Mouse (Mus musculus) left cerebral cortex, adult 8-10 months (tissue): ENCODE results near the gene Tgm6. TPM values are rescaled to one million over a fixed set of nuclear protein-coding genes. Genes with fewer than 3 reads are reported as not detected.

Source experiments
- DNase-seq, 2 experiments: peaks; one replicate each; pipeline ENCODE4 v3.0.0; 2022; ENCODE audit warnings: low spot score in 2 of 2
- total RNA-seq, 4 experiments: library from RNA; stranded (reverse); gene quantifications; 2 replicates each; pipeline ENCODE4 v1.2.4; 2022

Tgm6 gene
- total RNA-seq, 4 experiments from 2014 or later = 0.09 to 0.26 (median 0.23) TPM; not detected in 1

DNA sequence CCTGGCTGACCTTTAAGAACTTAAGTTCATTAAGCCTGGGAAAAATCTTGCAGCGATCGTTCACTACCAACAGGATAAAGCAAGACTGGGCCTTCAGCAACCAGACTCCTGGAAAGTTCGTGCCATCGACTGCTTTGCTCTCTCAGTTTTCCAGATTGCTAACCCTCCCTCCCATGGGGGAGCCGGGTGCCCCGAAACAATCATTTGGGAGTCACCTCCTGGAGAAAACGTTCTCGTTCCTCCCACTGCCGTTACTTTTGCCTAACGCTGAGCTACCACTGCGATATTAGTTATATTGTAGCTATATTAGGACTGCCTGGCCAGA, 66.1 kb downstream of the Tgm6 start:
- DNase-seq = no peak

DNA sequence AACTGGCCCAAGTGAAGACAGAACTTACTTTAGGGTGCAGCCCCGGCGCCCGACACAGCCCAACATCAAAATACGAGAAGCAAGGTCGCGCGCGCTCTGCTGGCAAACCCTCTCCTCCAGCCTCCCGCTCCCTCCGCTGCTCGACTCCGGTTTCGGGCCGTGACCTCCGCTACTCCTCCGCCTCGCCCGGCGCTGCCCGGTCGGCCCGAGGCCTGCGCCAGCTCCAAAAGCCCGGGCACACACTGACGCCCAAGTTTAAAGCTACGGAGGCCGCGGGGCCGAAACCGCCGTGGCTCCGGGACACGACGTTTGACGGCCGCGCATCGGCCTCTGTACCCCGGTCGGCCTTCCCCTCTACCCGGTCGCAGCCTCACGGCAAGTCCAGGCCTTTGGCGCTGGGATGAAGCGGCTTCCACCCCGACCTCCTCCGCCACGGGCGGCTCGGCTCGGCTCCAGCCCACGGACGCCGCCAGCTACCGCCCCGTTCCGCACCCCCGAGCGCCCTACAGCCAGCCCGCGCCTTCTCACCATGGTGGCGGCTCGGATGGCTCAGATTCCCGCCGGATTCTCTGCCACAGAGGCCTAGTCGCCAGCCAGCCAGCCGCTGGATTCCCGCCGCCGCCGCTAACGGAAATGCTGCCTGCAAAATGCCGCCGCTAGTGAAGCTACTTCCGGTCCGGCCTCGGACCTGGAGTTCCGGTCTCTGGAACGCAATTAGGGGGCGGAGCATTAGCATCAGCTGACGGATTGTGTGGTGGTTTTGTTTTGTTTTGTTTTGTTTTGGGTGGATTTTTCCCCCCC, 66.7 kb downstream of the Tgm6 start, which contains the start of gene Snrpb:
TSS of gene Snrpb (minus strand) at position 698 of the 801 bp plus-strand sequence.
- peak; percentile 78 to 85 for DNase-seq

DNA sequence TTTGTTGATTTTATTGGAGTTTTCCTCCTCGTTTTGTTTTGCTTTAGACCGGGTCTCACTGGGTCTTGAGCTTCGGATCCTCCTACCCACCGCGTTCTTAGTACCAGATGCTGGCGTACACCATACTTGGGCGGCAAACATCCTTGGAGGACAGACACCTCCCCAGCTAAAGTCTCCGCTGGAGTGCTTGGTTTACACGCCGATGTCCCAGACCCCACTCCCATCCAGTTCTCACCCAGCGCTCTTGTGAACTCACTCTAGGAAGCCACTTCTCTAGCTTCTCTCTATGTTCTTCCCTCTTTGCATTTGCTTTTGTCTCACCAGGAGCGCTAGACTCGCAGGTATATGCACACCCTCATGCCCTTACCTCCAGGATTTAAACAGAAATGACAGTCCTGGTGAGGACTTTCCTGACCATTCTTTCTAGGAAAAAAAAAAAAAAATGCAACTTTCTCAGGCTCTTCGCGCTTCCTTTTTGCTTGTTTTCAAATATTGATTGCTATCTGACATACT, 67.3 kb downstream of the Tgm6 start:
- no peak for DNase-seq

DNA sequence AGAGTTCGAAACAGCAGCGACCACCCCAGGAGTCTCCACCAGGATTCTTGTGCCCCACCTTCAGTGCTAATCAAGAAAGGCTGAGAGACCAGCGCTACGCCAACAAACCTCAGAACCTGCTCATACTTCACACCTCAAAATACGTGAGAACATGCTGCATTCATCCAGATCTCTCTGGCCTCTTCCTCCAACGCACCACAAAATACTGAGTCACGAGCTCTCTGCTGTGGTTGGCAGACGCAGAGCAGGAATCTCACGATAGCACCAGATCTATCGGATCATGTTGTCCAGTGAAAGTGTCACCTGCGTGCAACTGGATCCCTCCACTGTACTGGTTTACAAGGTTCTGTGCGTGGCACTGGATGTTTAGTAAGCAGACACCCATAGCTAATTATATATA, 76.2 kb downstream of the Tgm6 start:
- no peak for DNase-seq

DNA sequence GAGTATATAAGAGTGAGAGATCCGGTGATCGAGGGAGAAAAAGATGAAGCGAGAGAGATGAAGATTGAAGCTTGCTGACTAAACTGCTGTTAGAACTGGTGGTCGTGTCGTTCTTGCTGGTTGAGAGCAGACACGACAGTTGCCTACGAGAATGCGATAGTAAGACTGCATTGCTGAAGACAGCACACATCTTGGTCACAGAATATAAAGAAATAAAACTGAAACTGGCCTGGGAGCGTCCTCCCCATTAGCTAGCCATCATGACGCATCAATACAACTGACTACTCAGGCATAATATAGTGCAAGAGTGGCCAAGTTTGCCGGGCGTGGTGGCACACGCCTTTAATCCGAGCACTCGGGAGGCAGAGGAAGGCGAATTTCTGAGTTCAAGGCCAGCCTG, 82.7 kb downstream of the Tgm6 start, which contains the start of gene Tmc2:
TSS of gene Tmc2 (plus strand) at position 301 of the 400 bp plus-strand sequence.
- DNase-seq = no peak

DNA sequence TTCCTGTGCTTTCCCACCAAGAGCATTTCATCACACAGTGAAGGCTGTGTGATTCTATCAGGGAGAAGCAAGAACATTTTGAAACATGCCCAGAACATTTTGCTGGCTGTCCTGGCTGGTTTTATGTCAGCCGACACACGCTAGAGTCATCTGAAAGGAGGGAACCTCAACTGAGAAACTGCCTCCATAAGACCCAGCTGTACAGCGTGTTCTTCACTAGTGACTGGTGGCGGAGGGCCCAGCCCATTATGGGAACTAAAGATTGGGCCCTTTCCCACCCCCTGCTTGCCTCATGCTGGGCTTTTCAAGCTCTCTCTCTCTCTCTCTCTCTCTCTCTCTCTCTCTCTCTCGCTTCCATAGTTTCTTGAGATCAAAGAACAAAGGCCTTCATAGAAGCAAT, 88.7 kb downstream of the Tgm6 start:
- no peak for DNase-seq

Other genes with a start within 250 kb of the Tgm6 start
- gene Tgm3, start 100.1 kb upstream of the Tgm6 start, total RNA-seq = 1 to 10 TPM; 2.4 to 3.1 (median 2.6) TPM
- 100 to 1,000 TPM; 100 to 112 (median 102) TPM for gene Snrpb, start 67.0 kb downstream of the Tgm6 start, total RNA-seq
- not detected for gene Tmc2, start 82.8 kb downstream of the Tgm6 start, total RNA-seq
- 100 to 1,000 TPM; 110 to 128 (median 116) TPM for gene Nop56, start 162.0 kb downstream of the Tgm6 start, total RNA-seq
- 100 to 1,000 TPM; 288 to 312 (median 295) TPM for gene Idh3b, start 172.1 kb downstream of the Tgm6 start, total RNA-seq
- gene Ebf4, start 182.8 kb downstream of the Tgm6 start, total RNA-seq = 1 to 10 TPM; 7.7 to 9.1 (median 8.5) TPM